Mouse (Mus musculus): ENCODE results near the gene Ubr4. TPM values are rescaled to one million over a fixed set of nuclear protein-coding genes. Genes with fewer than 3 reads are reported as not detected.

Ubr4 gene
- polyA plus RNA-seq (2016; fragmentation: Nextera tagmentation; extraction: Ambion mirVana) = 61.1 and 75.4 TPM in 2 replicates

DNA sequence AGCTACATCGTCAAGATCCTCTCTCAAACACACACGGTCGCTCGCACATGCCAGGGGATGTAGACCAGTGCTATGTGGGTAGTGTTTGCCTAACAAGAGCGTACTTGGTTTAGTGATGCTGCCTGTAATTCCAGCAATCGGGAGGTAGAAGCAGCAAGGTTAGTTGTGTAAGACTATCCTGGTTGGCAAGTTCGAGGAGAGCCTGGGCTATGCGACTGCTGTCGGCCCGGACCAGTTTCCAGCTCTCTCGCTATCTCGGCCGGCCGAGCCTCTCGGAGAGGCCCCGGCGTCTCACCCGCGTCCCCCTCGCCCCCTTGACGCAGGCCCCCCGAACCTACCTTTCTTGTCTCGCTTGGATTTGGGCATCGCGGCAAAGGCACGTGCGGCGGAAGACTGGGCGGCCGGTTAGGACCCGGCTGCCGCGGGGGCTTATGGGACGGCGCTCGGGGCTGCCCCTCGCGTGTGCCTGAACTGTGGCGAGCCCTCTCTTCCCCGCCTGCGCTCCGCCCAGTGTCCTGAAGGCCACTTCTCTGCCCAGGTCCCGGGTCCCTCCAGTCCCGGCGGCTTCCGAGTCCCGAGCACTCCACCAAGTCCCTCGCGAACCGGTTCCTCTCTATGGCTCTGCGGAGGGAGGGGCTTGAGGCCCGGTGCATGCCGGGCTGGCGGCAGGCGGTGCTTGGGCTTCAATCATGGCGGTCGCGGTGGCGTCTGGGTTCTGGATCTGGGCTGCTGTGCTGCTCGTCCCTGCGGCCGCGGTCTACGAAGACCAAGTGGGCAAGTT lies at the start of gene Ubr4, which contains the start of the genes Mrto4 and Emc1:
Gene Ubr4 (plus strand): TSS at position 679 of the 781 bp plus-strand sequence.
Gene Mrto4 (minus strand): TSS at position 646 of the 781 bp plus-strand sequence.
Gene Emc1 (plus strand): TSS at position 657 of the 781 bp plus-strand sequence.
- peaks cover 63% of the 10 kb centered on the region for H3K36me3 ChIP-seq
- WGBS = under 1% methylated on average over 61 of the region's 64 CpGs
- peaks cover 21% of the 10 kb centered on the region for H3K4me1 ChIP-seq

DNA sequence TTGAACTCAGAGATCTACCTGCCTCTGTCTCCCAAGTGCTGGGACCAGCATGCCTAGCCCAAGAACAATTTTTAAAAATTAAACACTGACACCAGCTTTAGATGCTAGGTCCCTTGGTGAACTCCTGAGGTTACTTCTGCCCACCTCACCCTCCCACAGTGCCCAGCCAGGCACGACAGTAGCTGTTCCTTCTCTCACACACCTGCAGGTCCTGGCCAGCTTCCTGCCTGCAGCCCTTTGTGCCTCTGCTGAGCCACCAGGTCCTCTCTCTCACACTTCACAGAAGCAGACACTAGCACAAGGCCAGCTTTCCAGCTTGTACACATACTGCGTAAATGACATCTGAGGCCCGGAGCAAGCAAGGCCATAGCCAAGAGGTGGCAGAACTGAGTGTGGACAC lies 46.9 kb upstream of the Ubr4 start:
- H3K9me3 ChIP-seq = no peaks in the 10 kb centered on the region
- no peak for DNase-seq (ENCODE audit: low spot score)
- peaks cover 10% of the 10 kb centered on the region; the same call in 1 of the 2 replicates for H3K27me3 ChIP-seq (ENCODE audit: insufficient read depth, poor library complexity, severe bottlenecking)
- H3K4me3 ChIP-seq = no peak overlapping the region
- no peak overlapping the region for H3K27ac ChIP-seq
- H3K36me3 ChIP-seq = peaks cover 17% of the 10 kb centered on the region
- peaks cover 16% of the 10 kb centered on the region for H3K4me1 ChIP-seq
- 88% methylated on average over 3 of the region's 3 CpGs for WGBS

More for the DNA sequence above, at the start of gene Ubr4, which contains the start of the genes Mrto4 and Emc1:
- DNase-seq (ENCODE audit: low spot score) = peak; percentile 94
- H3K27me3 ChIP-seq (ENCODE audit: insufficient read depth, poor library complexity, severe bottlenecking) = no peaks in the 10 kb centered on the region
- H3K27ac ChIP-seq = peak within 1 kb of the TSS; percentile 100
- peak within 1 kb of the TSS; percentile 85 for H3K4me3 ChIP-seq
- no peaks in the 10 kb centered on the region for H3K9me3 ChIP-seq

DNA sequence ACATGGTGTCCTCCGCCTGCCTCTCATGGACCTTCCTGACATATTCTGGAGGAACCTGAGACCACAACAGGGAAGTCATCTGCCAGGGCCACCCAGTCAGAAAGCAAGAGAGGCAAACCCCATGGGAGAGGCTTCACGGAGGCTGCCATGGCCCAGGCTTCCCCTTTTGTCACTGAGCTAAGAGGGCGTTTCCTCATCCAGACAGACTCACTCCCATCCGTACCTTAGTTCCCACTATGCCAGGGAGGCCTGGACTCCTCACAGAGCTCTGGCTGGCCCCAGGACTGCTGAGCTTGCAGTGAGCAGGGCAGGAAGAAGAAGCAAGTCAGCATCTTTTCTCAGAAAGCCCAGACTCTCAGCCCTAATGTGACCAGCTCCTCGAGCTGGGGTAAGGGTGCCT lies 44.5 kb upstream of the Ubr4 start:
- Histone ChIP-seq H3K4me3 (no peak overlapping the region), H3K27me3 (ENCODE audit: insufficient read depth, poor library complexity, severe bottlenecking) (peaks cover 15% of the 10 kb centered on the region; the same call in 1 of the 2 replicates), H3K4me1 (peaks cover 32% of the 10 kb centered on the region), H3K36me3 (peaks cover 6% of the 10 kb centered on the region; the same call in 1 of the 2 replicates), H3K9me3 (no peaks in the 10 kb centered on the region), H3K27ac (no peak overlapping the region)
- WGBS = 79% methylated on average over 5 of the region's 5 CpGs
- no peak for DNase-seq (ENCODE audit: low spot score)

DNA sequence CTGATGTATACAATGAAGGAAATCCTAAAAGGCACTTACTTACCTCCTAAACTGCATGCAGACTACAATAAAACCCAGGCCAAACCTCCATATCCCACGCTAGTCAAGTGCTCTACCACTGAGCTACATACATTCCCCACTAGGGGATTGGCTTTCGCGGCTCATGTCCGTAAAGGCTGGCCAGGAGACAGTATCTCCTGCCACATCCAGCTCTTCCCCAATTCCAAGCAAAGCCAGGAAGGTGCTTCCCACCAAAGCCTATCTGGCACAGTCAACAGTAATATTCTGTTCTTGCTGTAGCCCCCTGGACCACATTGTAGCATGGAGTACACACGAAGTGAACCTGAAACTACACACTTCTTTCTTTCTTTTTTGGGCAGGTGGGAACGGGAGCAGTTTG lies 42.8 kb upstream of the Ubr4 start:
- Histone ChIP-seq H3K27ac (peak overlapping the region; percentile 91; the same call in 1 of the 2 replicates), H3K9me3 (no peaks in the 10 kb centered on the region), H3K4me3 (peak overlapping the region; percentile 87), H3K27me3 (ENCODE audit: insufficient read depth, poor library complexity, severe bottlenecking) (peaks cover 15% of the 10 kb centered on the region; the same call in 1 of the 2 replicates), H3K4me1 (peaks cover 32% of the 10 kb centered on the region), H3K36me3 (peaks cover 13% of the 10 kb centered on the region)
- 17% methylated on average over 6 of the region's 6 CpGs for WGBS
- no peak for DNase-seq (ENCODE audit: low spot score)

DNA sequence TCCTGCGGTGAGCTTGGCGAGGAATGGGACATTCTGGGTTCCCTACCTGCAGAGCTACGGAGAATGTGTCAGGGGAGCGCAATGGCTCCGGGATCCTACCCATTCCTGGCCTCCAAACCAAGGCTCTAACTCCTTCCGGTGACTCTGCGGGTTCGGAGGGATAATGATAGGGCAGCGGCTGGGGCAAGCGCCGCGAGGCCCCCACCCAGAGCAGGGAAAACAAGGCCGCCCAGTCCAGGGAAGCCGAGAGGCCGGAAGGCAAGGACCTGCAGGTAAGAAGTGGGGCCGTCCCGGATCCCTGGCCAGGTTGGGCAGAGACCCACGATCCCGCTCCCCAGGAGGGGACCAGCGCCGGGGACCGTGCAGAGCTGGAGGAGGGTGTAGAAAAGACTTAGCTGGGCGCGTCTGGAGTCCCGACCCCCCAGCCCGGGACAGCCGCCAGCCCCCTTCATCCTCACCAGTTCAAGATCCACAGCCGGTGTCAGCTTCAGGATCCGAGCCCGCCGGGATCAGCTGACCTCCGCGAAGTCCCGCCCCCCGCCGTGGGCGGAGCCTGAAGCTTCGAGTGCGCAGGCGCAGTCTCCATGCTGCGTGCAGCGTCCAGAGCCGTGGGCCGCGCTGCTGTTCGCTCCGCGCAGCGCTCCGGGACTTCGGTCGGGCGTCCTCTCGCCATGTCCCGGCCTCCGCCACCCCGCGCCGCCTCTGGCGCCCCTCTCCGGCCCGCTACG lies 42.1 kb upstream of the Ubr4 start, which contains the start of the genes Pqlc2 and Akr7a5:
Gene Pqlc2 (minus strand): TSS at position 538 of the 728 bp plus-strand sequence.
Gene Akr7a5 (plus strand): TSS at position 574 of the 728 bp plus-strand sequence.
- no peaks in the 10 kb centered on the region for H3K9me3 ChIP-seq
- peak within 1 kb of the TSS; percentile 87 for H3K4me3 ChIP-seq
- WGBS = under 1% methylated on average over 63 of the region's 63 CpGs
- peaks cover 32% of the 10 kb centered on the region for H3K4me1 ChIP-seq
- H3K36me3 ChIP-seq = peaks cover 13% of the 10 kb centered on the region
- H3K27ac ChIP-seq = peak within 1 kb of the TSS; percentile 91
- peaks cover 15% of the 10 kb centered on the region; the same call in 1 of the 2 replicates for H3K27me3 ChIP-seq (ENCODE audit: insufficient read depth, poor library complexity, severe bottlenecking)
- DNase-seq (ENCODE audit: low spot score) = peak; percentile 96

DNA sequence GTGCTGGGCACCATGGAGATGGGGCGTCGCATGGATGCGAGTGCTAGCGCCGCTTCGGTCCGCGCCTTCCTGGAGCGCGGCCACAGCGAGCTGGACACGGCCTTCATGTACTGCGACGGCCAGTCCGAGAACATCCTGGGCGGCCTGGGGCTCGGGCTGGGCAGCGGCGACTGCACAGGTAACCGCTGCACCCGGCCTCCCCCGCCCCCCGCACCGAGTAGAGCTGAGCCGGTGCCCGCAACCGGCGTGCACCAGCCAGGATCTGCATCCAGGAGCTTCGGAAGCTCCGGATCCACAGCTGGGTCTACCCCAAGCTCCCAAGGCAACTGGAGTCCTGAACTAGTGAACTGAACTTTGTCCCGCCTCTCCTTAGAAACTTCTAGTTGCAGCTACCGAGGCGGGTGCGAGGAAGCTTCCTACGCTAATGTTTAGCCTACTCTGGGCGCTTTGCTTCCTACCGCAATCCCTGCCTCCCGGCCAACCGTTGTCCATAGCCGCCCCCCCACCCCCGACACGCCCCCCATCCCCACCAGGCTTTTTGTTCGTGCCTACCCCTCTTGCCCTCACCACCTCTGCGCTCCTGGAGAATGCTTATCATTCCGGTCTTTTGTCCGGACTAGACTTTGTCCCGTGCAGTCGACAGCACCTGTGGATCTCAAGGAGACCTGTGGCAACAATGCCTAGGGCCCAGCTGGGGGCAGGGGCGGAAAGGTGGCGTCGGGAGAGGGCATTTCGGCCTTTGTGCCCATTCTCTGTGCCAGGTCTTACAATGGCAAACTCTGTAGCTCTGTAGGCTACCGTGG lies 41.3 kb upstream of the Ubr4 start:
- Histone ChIP-seq H3K4me3 (peak overlapping the region; percentile 87), H3K36me3 (peaks cover 18% of the 10 kb centered on the region), H3K27ac (peak overlapping the region; percentile 91), H3K9me3 (no peaks in the 10 kb centered on the region), H3K27me3 (ENCODE audit: insufficient read depth, poor library complexity, severe bottlenecking) (peaks cover 15% of the 10 kb centered on the region; the same call in 1 of the 2 replicates), H3K4me1 (peaks cover 26% of the 10 kb centered on the region)
- DNase-seq (ENCODE audit: low spot score) = no peak
- WGBS = 1% methylated on average over 53 of the region's 53 CpGs

DNA sequence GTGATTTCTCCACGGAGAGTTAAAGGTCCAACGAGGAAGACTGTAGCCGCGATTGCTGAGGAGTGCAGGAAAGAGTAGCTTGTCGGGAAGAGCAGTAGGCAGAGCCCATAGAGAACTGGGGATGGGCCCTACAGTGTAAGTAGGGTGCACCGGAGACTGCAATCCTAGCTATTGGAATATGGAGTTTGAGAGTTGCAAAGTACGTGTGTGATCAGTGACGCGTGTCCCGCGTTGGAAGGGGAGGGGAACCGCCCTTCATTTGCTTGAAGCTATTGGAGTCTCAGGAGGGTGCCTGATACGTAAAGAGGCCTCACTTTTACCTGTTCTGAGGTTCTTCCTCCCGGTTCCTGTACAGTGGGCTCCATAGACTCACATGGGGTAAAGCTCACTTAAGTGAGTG lies 40.7 kb upstream of the Ubr4 start:
- DNase-seq (ENCODE audit: low spot score) = no peak
- 0 out of 2 replicates have a peak overlapping the region, but pooled peaks have one; percentile 91 for H3K27ac ChIP-seq
- peaks cover 24% of the 10 kb centered on the region for H3K4me1 ChIP-seq
- 29% methylated on average over 14 of the region's 14 CpGs for WGBS
- peak overlapping the region; percentile 87 for H3K4me3 ChIP-seq
- H3K9me3 ChIP-seq = no peaks in the 10 kb centered on the region
- H3K36me3 ChIP-seq = peaks cover 21% of the 10 kb centered on the region
- H3K27me3 ChIP-seq (ENCODE audit: insufficient read depth, poor library complexity, severe bottlenecking) = peaks cover 15% of the 10 kb centered on the region; the same call in 1 of the 2 replicates

DNA sequence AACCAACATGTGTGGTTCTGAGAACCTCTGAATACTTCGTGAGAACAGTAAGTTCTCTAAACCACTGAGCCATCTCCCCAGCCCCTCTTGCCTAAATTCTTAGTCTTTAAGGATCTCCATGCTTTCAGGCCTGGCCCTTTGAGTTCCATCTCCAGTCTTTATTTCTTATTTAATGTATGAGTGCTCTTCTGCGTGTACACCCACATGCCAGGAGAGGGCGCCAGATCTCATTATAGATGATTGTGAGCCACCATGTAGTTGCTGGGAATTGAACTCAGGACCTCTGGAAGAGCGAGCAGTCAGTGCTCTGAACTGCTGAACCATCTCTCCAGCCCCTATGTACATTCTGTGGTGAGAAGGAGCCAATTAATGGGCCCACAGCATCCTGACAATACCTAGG lies 39.8 kb upstream of the Ubr4 start:
- no peaks in the 10 kb centered on the region for H3K9me3 ChIP-seq
- peaks cover 15% of the 10 kb centered on the region; the same call in 1 of the 2 replicates for H3K27me3 ChIP-seq (ENCODE audit: insufficient read depth, poor library complexity, severe bottlenecking)
- DNase-seq (ENCODE audit: low spot score) = no peak
- 46% methylated on average over 4 of the region's 4 CpGs for WGBS
- H3K27ac ChIP-seq = no peak overlapping the region
- peaks cover 29% of the 10 kb centered on the region for H3K36me3 ChIP-seq
- H3K4me3 ChIP-seq = no peak overlapping the region
- H3K4me1 ChIP-seq = peaks cover 24% of the 10 kb centered on the region

DNA sequence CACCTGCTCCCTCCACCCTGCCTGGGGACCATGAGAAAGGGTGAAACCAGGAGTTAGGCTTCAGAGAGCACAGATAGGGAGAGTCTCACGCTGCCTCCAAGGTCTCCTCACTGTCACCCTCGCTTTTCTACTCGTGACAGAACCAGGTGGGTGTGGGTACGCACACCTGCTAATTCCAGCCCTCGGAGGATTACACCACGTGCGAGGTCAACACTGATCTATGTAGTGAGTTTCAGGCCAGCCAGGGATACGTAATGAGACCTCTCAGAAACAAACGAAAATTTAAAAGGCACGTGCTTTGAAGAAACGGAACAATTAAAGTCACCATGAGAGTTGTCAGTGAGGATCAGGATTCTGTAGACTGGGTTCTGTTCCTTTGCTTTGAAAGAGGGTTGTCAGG lies 34.0 kb upstream of the Ubr4 start:
- Histone ChIP-seq H3K4me3 (no peak overlapping the region), H3K36me3 (peaks cover 43% of the 10 kb centered on the region), H3K27me3 (ENCODE audit: insufficient read depth, poor library complexity, severe bottlenecking) (no peaks in the 10 kb centered on the region), H3K9me3 (no peaks in the 10 kb centered on the region), H3K27ac (no peak overlapping the region), H3K4me1 (no peaks in the 10 kb centered on the region)
- WGBS = 90% methylated on average over 11 of the region's 11 CpGs
- no peak for DNase-seq (ENCODE audit: low spot score)

GRCm38 (mm10) chr4:139319740-139320139 lies 32.7 kb upstream of the Ubr4 start:
- H3K27ac ChIP-seq = no peak overlapping the region
- H3K4me3 ChIP-seq = no peak overlapping the region
- no peaks in the 10 kb centered on the region for H3K4me1 ChIP-seq
- H3K36me3 ChIP-seq = peaks cover 35% of the 10 kb centered on the region
- WGBS = 78% methylated on average over 4 of the region's 4 CpGs
- H3K27me3 ChIP-seq (ENCODE audit: insufficient read depth, poor library complexity, severe bottlenecking) = no peaks in the 10 kb centered on the region
- no peak for DNase-seq (ENCODE audit: low spot score)
- H3K9me3 ChIP-seq = no peaks in the 10 kb centered on the region

DNA sequence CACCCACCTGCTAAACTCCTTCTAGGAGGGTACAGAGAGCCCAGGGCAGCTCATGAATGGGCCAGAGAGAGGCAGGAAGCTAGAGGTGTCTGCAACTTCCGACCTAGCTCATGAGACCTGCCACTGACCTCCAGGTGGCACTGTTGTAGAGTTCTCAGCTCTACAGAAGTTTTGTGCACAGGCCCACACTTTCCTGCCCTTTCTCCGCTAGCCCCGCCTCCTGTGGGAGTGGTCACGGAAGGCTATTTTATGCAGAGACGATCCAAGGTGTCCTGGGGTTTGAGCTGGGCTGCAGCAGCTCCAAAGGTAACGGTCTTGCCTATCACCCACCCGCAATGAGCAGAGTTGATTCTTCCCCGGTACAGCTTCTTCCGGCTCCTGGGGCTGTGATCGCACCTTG lies 21.8 kb upstream of the Ubr4 start:
- Histone ChIP-seq H3K27me3 (ENCODE audit: insufficient read depth, poor library complexity, severe bottlenecking) (peaks cover 26% of the 10 kb centered on the region), H3K27ac (peak overlapping the region; percentile 38; the same call in 1 of the 2 replicates), H3K4me3 (peak overlapping the region; percentile 50), H3K4me1 (peaks cover 4% of the 10 kb centered on the region; the same call in 1 of the 2 replicates), H3K9me3 (no peaks in the 10 kb centered on the region), H3K36me3 (no peaks in the 10 kb centered on the region)
- WGBS = 8% methylated on average over 10 of the region's 10 CpGs
- DNase-seq (ENCODE audit: low spot score) = peak; percentile 93

All from heart, embryonic 10.5 days (tissue).